Mouse (Mus musculus) cerebellum, adult 11-12 months (tissue): ENCODE measurements around the gene Cd2.

Experiments used
- DNase-seq: peaks from one replicate; pipeline ENCODE4 v3.0.0; 2022

The Cd2 gene

GRCm38 (mm10) chr3:101292611-101293010 lies 4.9 kb upstream of the Cd2 start:
- no peak for DNase-seq

GRCm38 (mm10) chr3:101290587-101291520 lies 3.1 kb upstream of the Cd2 start:
- no peak for DNase-seq

- DNase-seq = no peak
These were observed 2.3 kb upstream of the Cd2 start for GRCm38 (mm10) chr3:101290036-101290435.

- DNase-seq = no peak
These were observed 1.7 kb upstream of the Cd2 start for GRCm38 (mm10) chr3:101289406-101289805.

GRCm38 (mm10) chr3:101286336-101287325 lies 1.1 kb downstream of the Cd2 start:
- no peak for DNase-seq

- DNase-seq = no peak
These were observed 1.9 kb downstream of the Cd2 start for GRCm38 (mm10) chr3:101285851-101286250.

- DNase-seq = no peak
These were observed 2.6 kb downstream of the Cd2 start for GRCm38 (mm10) chr3:101285021-101285615.

- no peak for DNase-seq
These were observed 3.7 kb downstream of the Cd2 start for GRCm38 (mm10) chr3:101283869-101284706.

GRCm38 (mm10) chr3:101283441-101283840 lies 4.3 kb downstream of the Cd2 start:
- DNase-seq = no peak

GRCm38 (mm10) chr3:101282556-101283180 lies 5.1 kb downstream of the Cd2 start:
- DNase-seq = no peak

- DNase-seq = no peak
These were observed 5.9 kb downstream of the Cd2 start for GRCm38 (mm10) chr3:101281841-101282240.

- no peak for DNase-seq
These were observed 7.1 kb downstream of the Cd2 start for GRCm38 (mm10) chr3:101280348-101281311.

GRCm38 (mm10) chr3:101279561-101279960 lies 8.2 kb downstream of the Cd2 start:
- DNase-seq = no peak

GRCm38 (mm10) chr3:101278396-101278795 lies 9.3 kb downstream of the Cd2 start:
- DNase-seq = no peak

- DNase-seq = no peak
These were observed 9.9 kb downstream of the Cd2 start for GRCm38 (mm10) chr3:101277830-101278229.

- DNase-seq = no peak
These were observed 11.0 kb downstream of the Cd2 start for GRCm38 (mm10) chr3:101276501-101277320.

- DNase-seq = no peak
These were observed 12.0 kb downstream of the Cd2 start for GRCm38 (mm10) chr3:101275636-101276300.

- no peak for DNase-seq
These were observed 12.9 kb downstream of the Cd2 start for GRCm38 (mm10) chr3:101274794-101275193.
